Mouse (Mus musculus) limb, embryonic 12.5 days (tissue): Measurements from ENCODE around the gene Smug1. TPM values are rescaled to one million over a fixed set of nuclear protein-coding genes. Genes with fewer than 3 reads are reported as not detected.

Experiments
- ATAC-seq: fragments of 200-750 bp; cut with Nextera tagmentation; 2 replicates; pipeline ENCODE4 v1.8.0; 2017; ENCODE audit warnings: low read depth, moderate TSS enrichment; ENCODE audit not compliant: insufficient number of reproducible peaks, insufficient read depth, low FRiP score, low TSS enrichment
- H3K27ac ChIP-seq: fragments of 300-500 bp; sonication (generic); 2 replicates; pipeline ENCODE4 v1.5.1; 2016; ENCODE audit warnings: mild to moderate bottlenecking, moderate library complexity
- H3K27me3 ChIP-seq: fragments of 300-500 bp; sonication (generic); 2 replicates; pipeline ENCODE4 v1.6.1; 2016; ENCODE audit warnings: mild to moderate bottlenecking, moderate library complexity
- H3K36me3 ChIP-seq: fragments of 300-500 bp; sonication (generic); 2 replicates; pipeline ENCODE4 v1.6.1; 2016; ENCODE audit warnings: mild to moderate bottlenecking, moderate library complexity
- H3K4me1 ChIP-seq: fragments of 300-500 bp; sonication (generic); replicated peaks from 2 replicates; pipeline ENCODE4 v1.6.1; 2016
- H3K4me2 ChIP-seq: fragments of 300-500 bp; sonication (generic); 2 replicates; pipeline ENCODE4 v1.6.1; 2016; ENCODE audit warnings: mild to moderate bottlenecking, moderate library complexity
- H3K4me3 ChIP-seq: fragments of 300-500 bp; sonication (generic); replicated peaks from 2 replicates; pipeline ENCODE4 v1.5.1; 2016; ENCODE audit warnings: mild to moderate bottlenecking
- H3K9ac ChIP-seq: fragments of 300-500 bp; sonication (generic); replicated peaks from 2 replicates; pipeline ENCODE4 v1.6.1; 2016; ENCODE audit warnings: mild to moderate bottlenecking, moderate library complexity
- H3K9me3 ChIP-seq: fragments of 300-500 bp; sonication (generic); 2 replicates; pipeline ENCODE4 v1.6.1; 2016; ENCODE audit warnings: mild to moderate bottlenecking, moderate library complexity
- WGBS: fragments of 180-500 bp; shearing (Covaris S2); methylation state at CpG from one replicate; pipeline ENCODE4 v1.1.7; 2016; 5-methylcytosine and 5-hydroxymethylcytosine counted together
- polyA plus RNA-seq: library from polyadenylated mRNA; unstranded; fragments of >200 nt; fragmentation: Nextera tagmentation; extraction: Ambion mirVana; gene quantifications from 2 replicates; pipeline ENCODE4 v1.2.1, GENCODE M21; 2016

The Smug1 gene
- polyA plus RNA-seq, 1 experiment from 2014 or later: 14.6 TPM

- no peak overlapping the region for H3K27ac ChIP-seq
- under 1% methylated on average over 18 of the region's 18 CpGs for WGBS
- H3K36me3 ChIP-seq: no peaks in the 10 kb centered on the region
- H3K27me3 ChIP-seq: peaks cover 93% of the 10 kb centered on the region
- peaks cover 38% of the 10 kb centered on the region for H3K4me1 ChIP-seq
- peak overlapping the region; percentile 40 for H3K4me2 ChIP-seq
- H3K4me3 ChIP-seq: no peak overlapping the region
- ATAC-seq: peak; percentile 65
- no peak overlapping the region for H3K9ac ChIP-seq
- no peaks in the 10 kb centered on the region for H3K9me3 ChIP-seq
Observed at GRCm38 (mm10) chr15:103176874-103177421, 10.1 kb upstream of the Smug1 start.

- no peak for ATAC-seq
- Histone ChIP-seq H3K27me3 (peaks cover 95% of the 10 kb centered on the region), H3K27ac (no peak overlapping the region), H3K9me3 (peaks cover 4% of the 10 kb centered on the region; the same call in 1 of the 2 replicates), H3K36me3 (no peaks in the 10 kb centered on the region), H3K9ac (no peak overlapping the region), H3K4me3 (no peak overlapping the region), H3K4me2 (no peak overlapping the region), H3K4me1 (peaks cover 42% of the 10 kb centered on the region)
- 84% methylated on average over 5 of the region's 5 CpGs for WGBS
Observed at GRCm38 (mm10) chr15:103173251-103173650, 6.4 kb upstream of the Smug1 start.

GRCm38 (mm10) chr15:103172537-103172936, 5.6 kb upstream of the Smug1 start:
- ATAC-seq: no peak
- Histone ChIP-seq H3K9ac (no peak overlapping the region), H3K36me3 (no peaks in the 10 kb centered on the region), H3K27ac (no peak overlapping the region), H3K9me3 (peaks cover 4% of the 10 kb centered on the region; the same call in 1 of the 2 replicates), H3K27me3 (peaks cover 95% of the 10 kb centered on the region), H3K4me3 (no peak overlapping the region), H3K4me1 (peaks cover 36% of the 10 kb centered on the region), H3K4me2 (no peak overlapping the region)
- 5% methylated on average over 10 of the region's 10 CpGs for WGBS

GRCm38 (mm10) chr15:103171276-103171675, 4.4 kb upstream of the Smug1 start:
- WGBS: 10% methylated on average over 8 of the region's 8 CpGs
- H3K9me3 ChIP-seq: peaks cover 4% of the 10 kb centered on the region; the same call in 1 of the 2 replicates

GRCm38 (mm10) chr15:103170316-103170679, 3.4 kb upstream of the Smug1 start:
- no peak for ATAC-seq
- Histone ChIP-seq H3K4me2 (peak overlapping the region; percentile 74), H3K36me3 (no peaks in the 10 kb centered on the region), H3K27me3 (peaks cover 100% of the 10 kb centered on the region), H3K9me3 (peaks cover 4% of the 10 kb centered on the region; the same call in 1 of the 2 replicates), H3K4me3 (peak overlapping the region; percentile 43; the same call in 1 of the 2 replicates), H3K27ac (no peak overlapping the region), H3K4me1 (peaks cover 28% of the 10 kb centered on the region), H3K9ac (no peak overlapping the region)
- WGBS: 5% methylated on average over 15 of the region's 16 CpGs

More at GRCm38 (mm10) chr15:103171276-103171675, 4.4 kb upstream of the Smug1 start:
- Histone ChIP-seq H3K36me3 (no peaks in the 10 kb centered on the region), H3K4me2 (no peak overlapping the region), H3K27me3 (peaks cover 100% of the 10 kb centered on the region), H3K9ac (no peak overlapping the region), H3K4me1 (peaks cover 27% of the 10 kb centered on the region), H3K4me3 (no peak overlapping the region), H3K27ac (no peak overlapping the region)
- ATAC-seq: no peak

GRCm38 (mm10) chr15:103169612-103170315, 2.9 kb upstream of the Smug1 start:
- H3K27ac ChIP-seq: peak overlapping the region; percentile 25; the same call in 1 of the 2 replicates

GRCm38 (mm10) chr15:103168801-103169611, 2.1 kb upstream of the Smug1 start:
- peak overlapping the region; percentile 25; the same call in 1 of the 2 replicates for H3K27ac ChIP-seq
- peak overlapping the region; percentile 40; the same call in 1 of the 2 replicates for H3K9ac ChIP-seq
- peaks cover 30% of the 10 kb centered on the region for H3K4me1 ChIP-seq
- H3K4me2 ChIP-seq: peak overlapping the region; percentile 74
- ATAC-seq: no peak
- peaks cover 98% of the 10 kb centered on the region for H3K27me3 ChIP-seq
- no peaks in the 10 kb centered on the region for H3K36me3 ChIP-seq
- H3K9me3 ChIP-seq: peaks cover 4% of the 10 kb centered on the region; the same call in 1 of the 2 replicates
- WGBS: 1% methylated on average over 63 of the region's 63 CpGs
- peak overlapping the region; percentile 43 for H3K4me3 ChIP-seq

More at GRCm38 (mm10) chr15:103169612-103170315, 2.9 kb upstream of the Smug1 start:
- peak overlapping the region; percentile 74 for H3K4me2 ChIP-seq
- H3K9me3 ChIP-seq: peaks cover 4% of the 10 kb centered on the region; the same call in 1 of the 2 replicates
- H3K27me3 ChIP-seq: peaks cover 100% of the 10 kb centered on the region
- H3K9ac ChIP-seq: no peak overlapping the region; the same call in 1 of the 2 replicates
- H3K36me3 ChIP-seq: no peaks in the 10 kb centered on the region
- 3% methylated on average over 26 of the region's 26 CpGs for WGBS
- no peak for ATAC-seq
- peak overlapping the region; percentile 43 for H3K4me3 ChIP-seq
- peaks cover 30% of the 10 kb centered on the region for H3K4me1 ChIP-seq

- no peak overlapping the region for H3K4me2 ChIP-seq
- no peak overlapping the region for H3K9ac ChIP-seq
- peaks cover 34% of the 10 kb centered on the region for H3K4me1 ChIP-seq
- H3K9me3 ChIP-seq: peaks cover 4% of the 10 kb centered on the region; the same call in 1 of the 2 replicates
- WGBS: 24% methylated on average over 3 of the region's 3 CpGs
- H3K27me3 ChIP-seq: peaks cover 86% of the 10 kb centered on the region
- H3K4me3 ChIP-seq: no peak overlapping the region
- no peaks in the 10 kb centered on the region for H3K36me3 ChIP-seq
- no peak overlapping the region for H3K27ac ChIP-seq
- no peak for ATAC-seq
Observed at GRCm38 (mm10) chr15:103167786-103168185, 894 bp upstream of the Smug1 start.

- Histone ChIP-seq H3K4me2 (no peak overlapping the region), H3K27ac (no peak overlapping the region), H3K9ac (no peak overlapping the region), H3K4me3 (no peak overlapping the region), H3K4me1 (peaks cover 33% of the 10 kb centered on the region), H3K9me3 (peaks cover 4% of the 10 kb centered on the region; the same call in 1 of the 2 replicates), H3K36me3 (no peaks in the 10 kb centered on the region), H3K27me3 (peaks cover 68% of the 10 kb centered on the region)
- no peak for ATAC-seq
- 41% methylated on average over 5 of the region's 5 CpGs for WGBS
Observed at GRCm38 (mm10) chr15:103165924-103166323, 968 bp downstream of the Smug1 start.

GRCm38 (mm10) chr15:103165379-103165778, 1.5 kb downstream of the Smug1 start:
- Histone ChIP-seq H3K27me3 (peaks cover 62% of the 10 kb centered on the region), H3K9me3 (peaks cover 4% of the 10 kb centered on the region; the same call in 1 of the 2 replicates), H3K27ac (no peak overlapping the region), H3K4me3 (no peak overlapping the region), H3K9ac (no peak overlapping the region), H3K4me1 (peaks cover 29% of the 10 kb centered on the region), H3K36me3 (no peaks in the 10 kb centered on the region), H3K4me2 (0 out of 2 replicates have a peak overlapping the region, but pooled peaks have one; percentile 11)
- ATAC-seq: no peak
- 1% methylated on average over 13 of the region's 13 CpGs for WGBS
